Mouse (Mus musculus): Measurements from ENCODE around the gene Msl1.
A peak's percentile ranks its signal among the peaks of the same experiment; 100 is the strongest.

The Msl1 gene

GRCm38 (mm10) chr11:98776843-98777590 lies 18.3 kb upstream of the Msl1 start:
- DNase-seq (ENCODE audit: low spot score) = peak; percentile 62

DNA sequence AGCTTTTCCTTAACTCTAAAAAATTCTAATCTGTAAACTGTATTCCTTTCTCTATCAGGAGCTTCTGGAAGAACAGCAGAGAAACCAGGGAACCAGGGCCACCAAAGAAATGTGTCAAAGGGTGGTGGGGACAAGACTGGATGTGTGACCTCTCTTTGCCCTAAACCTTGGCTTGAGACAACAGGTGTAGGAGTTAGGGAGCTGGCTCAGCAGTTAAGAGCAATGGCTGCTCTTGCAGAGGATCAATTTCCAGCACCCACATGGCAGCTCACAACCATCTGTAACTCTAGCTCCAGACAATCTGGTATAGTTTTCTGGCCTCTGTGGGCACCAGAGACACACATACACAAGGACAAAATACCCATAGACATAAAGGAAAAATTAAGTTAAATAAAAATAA lies 17.4 kb upstream of the Msl1 start:
- no peak for DNase-seq (ENCODE audit: low spot score)

DNA sequence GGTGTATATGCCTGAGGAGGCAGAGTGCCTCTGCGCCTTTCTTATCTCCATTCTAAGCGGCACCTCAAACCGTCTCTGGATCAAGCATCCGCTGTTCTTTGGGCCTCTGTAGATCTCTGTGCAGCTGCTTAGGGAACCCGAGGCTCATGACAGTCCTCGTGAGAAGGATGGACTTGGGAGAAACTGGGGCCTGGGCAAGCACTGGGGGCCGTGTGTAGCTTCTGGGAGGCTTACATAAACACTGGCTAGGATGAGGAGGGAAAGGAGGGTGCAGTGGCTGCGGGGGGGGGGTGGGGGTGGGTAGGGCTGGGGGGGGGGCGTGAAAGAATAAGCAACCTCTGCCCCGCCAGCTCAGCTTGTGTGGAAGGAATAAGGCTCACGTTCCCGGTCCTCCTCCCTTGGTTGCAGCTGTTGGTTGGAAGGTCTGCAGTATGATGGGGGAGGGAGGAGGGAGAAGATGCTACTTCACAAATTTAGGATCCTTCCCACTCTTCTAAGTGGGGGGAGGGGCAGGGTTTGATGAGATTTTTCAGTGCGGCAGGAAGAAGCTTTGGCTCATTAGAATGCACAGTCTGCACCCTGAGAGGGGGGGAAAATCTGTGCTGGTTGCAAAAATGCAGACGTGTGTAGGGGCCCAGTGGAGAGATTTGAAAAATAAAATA lies 13.3 kb upstream of the Msl1 start:
- peak; percentile 66 for DNase-seq (ENCODE audit: low spot score)

DNA sequence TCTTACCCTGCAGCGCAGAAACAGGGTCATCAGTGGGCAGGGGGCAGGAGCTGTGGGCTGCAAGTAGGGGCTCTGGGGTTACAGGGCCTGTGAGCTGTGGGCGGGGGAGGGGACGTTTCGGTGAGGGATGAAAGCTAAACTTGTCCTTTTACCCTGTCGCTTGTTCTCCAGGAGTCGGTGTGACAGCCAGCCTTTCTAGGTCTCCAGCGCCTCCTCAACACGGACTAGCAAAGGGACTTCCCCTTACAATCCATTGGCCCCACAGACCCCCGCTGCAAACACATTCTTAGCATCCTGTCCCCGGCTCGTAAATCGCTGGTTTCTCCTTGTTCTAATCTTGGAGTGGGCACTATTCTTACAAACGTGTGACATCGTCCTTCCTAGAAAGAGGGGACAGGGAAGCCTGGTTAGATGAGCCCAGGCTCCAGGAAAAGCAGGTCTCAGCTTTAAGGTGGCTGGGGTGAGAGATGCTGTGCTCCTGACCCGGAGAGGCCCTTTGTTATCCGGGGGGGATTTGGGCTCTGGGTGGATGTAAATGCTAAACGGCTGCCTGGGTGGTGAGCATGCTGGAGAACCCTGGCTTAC lies 12.6 kb upstream of the Msl1 start:
- DNase-seq (ENCODE audit: low spot score) = no peak

DNA sequence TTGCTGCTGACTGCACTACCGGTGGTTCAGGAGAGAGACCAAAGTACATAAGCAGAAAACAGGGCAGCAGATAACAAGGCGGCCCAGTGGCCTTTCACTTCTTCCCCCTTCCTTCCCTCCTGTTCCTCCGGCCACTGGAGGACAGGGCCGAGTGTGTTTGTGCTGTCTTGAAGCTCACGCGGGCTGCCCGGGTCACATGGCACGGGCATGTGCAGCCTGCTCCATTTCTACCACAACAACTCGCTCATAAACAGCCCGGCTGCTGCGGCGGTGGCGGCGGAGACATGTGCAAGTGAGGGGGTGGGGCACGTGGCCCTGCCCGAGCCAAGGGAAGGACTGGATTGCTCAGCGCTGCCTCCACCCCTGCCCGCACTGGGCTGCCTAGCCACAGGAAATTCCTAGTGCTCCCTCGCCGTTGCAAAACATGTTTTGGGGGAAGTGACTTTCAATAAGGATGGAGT lies 12.1 kb upstream of the Msl1 start:
- DNase-seq (ENCODE audit: low spot score) = peak; percentile 89

DNA sequence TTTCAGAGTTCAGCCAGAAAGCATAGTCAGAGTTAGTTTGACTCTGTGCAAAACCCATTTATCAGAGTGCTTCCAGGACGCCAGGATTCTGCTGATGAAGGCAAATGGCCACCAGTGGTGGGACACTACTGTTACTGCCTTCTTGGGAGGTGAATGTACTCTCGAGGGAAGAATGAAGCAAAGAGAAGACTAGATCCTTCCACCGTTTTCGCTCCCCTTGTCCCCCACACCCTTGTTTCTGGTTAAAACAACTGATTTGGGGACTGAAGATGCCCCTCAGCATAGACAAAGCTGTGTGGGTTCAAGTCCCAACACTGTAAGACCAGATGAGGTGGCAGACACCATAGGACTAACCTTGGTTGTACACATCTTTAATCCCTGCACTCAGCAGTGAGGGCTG lies 11.2 kb upstream of the Msl1 start:
- no peak for DNase-seq (ENCODE audit: low spot score)

- DNase-seq (ENCODE audit: low spot score) = no peak
Observed at GRCm38 (mm10) chr11:98785214-98785613, 10.1 kb upstream of the Msl1 start.

GRCm38 (mm10) chr11:98785772-98786281 lies 9.5 kb upstream of the Msl1 start:
- DNase-seq (ENCODE audit: low spot score) = peak; percentile 68

GRCm38 (mm10) chr11:98786359-98787214 lies 8.7 kb upstream of the Msl1 start:
- DNase-seq (ENCODE audit: low spot score) = peak; percentile 91

DNA sequence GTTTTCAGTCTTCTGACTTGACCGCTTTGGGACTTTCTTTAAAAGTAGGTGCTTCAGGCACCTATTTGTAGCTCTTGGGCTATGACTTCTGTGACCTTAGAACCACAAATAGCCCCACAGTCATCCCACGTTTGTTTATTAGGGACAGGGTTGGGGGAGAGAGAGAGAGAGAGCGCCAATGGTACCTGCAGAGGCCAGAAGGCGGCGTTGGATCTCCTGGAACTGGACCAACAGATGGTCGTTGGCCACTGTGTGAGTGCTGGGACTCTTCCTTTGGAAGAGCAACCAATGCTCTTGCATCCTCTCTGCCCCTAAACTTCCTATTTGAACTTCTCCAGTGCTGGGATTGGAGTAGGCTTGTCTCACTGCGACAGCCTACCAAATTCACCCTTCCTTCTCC lies 8.1 kb upstream of the Msl1 start:
- DNase-seq (ENCODE audit: low spot score) = peak; percentile 26

DNA sequence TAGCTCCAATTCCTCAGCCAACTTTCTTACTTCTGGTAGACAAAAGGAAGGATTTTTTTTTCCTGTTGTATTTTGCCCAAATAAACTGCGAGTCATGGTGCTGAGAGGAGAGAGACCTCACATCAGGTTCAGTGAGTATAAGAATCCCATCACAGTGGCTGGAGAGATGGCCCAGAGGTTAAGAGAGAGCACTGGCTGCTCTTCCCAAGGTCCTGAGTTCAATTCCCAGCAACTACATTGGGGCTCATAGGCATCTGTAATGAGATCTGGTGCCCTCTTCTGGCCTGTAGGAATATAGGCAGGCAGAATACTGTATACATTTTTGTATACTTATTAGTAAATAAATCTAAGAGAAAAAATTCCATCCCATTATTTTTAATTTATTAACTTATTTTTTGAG lies 7.6 kb upstream of the Msl1 start:
- no peak for DNase-seq (ENCODE audit: low spot score)

- peak; percentile 5 for DNase-seq (ENCODE audit: low spot score)
Observed at GRCm38 (mm10) chr11:98788139-98788538, 7.2 kb upstream of the Msl1 start.

GRCm38 (mm10) chr11:98788550-98789218 lies 6.6 kb upstream of the Msl1 start:
- peak; percentile 90 for DNase-seq (ENCODE audit: low spot score)

DNA sequence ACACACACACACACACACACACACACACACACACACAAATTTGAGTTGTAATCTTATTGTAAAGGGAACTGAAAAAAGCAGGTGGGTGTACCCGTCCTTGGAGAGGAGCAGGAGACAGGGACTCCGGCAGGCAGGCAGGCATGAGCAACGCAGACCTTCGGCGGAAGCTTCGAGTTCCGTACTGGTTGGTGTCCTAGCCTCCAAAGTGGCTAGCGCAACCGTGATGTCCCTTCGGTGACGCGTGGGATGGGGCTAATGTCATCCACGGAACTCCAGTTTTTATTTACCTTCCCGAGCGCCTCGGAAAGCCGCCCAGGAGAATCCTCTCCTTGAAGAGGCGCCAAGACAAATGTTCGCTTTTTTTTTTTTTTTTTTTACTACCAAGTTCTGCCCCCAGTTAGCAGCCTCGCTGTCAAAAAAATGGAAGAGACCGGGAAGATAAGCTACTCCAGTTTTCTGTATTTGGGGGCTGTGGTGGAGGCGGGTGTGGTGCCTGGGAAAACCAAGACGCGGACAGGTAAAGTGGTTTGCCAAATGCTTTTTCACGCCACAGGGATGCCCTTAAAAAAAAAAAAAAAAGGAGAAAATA lies 6.0 kb upstream of the Msl1 start:
- no peak for DNase-seq (ENCODE audit: low spot score)

GRCm38 (mm10) chr11:98789824-98790223 lies 5.5 kb upstream of the Msl1 start:
- DNase-seq (ENCODE audit: low spot score) = no peak

DNA sequence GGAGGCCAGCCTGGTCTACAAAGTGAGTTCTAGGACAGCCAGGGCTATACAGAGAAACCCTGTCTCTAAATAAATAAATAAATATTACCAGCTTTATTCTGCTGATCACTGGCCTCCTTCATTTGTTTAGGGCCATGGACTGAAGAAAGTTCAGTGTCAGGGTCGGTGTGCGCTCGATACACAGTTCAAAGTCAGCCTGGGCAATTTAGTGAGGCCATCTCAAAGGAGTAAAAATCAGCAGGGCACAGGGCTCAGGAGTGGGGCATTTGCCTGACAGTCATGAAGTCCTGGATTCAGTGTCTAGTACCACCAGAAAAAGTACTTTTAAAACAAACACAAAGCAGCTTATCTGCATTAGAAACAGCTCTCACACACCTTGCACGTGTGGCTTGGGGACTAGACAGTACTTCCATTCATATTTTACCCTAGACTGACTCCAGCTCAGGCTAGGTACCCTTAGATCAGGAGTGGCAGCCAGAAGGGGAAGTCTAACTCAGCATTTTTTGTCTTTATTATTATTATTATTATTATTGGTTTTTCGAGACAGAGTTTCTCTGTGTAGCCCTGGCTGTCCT lies 4.6 kb upstream of the Msl1 start:
- no peak for DNase-seq (ENCODE audit: low spot score)

DNA sequence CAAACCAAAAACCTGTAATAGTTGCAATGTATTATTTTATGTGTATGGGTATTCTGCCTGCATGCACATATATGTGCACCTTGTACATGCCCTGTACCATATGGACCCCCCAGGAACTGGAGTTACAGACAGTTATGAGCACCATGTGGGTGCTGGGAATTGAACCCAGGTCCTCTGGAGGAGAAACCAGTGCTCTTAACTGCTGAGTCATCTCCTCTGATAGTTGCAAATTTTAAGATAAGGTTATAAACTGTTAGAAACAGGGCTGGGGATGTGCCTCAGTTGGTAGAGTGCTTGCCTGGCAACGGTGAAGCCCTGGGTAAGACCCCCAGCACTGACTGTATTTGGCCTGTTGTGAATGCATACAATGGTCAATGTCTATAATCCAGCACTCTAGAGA lies 3.9 kb upstream of the Msl1 start:
- no peak for DNase-seq (ENCODE audit: low spot score)

GRCm38 (mm10) chr11:98792081-98792480 lies 3.2 kb upstream of the Msl1 start:
- DNase-seq (ENCODE audit: low spot score) = no peak

- peak; percentile 84 for DNase-seq (ENCODE audit: low spot score)
Observed at GRCm38 (mm10) chr11:98794469-98795014, 774 bp upstream of the Msl1 start.

- DNase-seq (ENCODE audit: low spot score) = peak; percentile 71
Observed at GRCm38 (mm10) chr11:98795714-98796514, 598 bp downstream of the Msl1 start.

All from testis, postnatal 14 days (tissue).